Mouse (Mus musculus) right cerebral cortex, adult 2 months (tissue): ENCODE results near the gene Serpinb8.
A peak's percentile ranks its signal among the peaks of the same experiment; 100 is the strongest.

ENCODE experiments used
- DNase-seq, 2 experiments: peaks; one replicate each; pipeline ENCODE4 v3.0.0; 2021 to 2022; ENCODE audit warnings: low spot score in 2 of 2

Serpinb8 gene

DNA sequence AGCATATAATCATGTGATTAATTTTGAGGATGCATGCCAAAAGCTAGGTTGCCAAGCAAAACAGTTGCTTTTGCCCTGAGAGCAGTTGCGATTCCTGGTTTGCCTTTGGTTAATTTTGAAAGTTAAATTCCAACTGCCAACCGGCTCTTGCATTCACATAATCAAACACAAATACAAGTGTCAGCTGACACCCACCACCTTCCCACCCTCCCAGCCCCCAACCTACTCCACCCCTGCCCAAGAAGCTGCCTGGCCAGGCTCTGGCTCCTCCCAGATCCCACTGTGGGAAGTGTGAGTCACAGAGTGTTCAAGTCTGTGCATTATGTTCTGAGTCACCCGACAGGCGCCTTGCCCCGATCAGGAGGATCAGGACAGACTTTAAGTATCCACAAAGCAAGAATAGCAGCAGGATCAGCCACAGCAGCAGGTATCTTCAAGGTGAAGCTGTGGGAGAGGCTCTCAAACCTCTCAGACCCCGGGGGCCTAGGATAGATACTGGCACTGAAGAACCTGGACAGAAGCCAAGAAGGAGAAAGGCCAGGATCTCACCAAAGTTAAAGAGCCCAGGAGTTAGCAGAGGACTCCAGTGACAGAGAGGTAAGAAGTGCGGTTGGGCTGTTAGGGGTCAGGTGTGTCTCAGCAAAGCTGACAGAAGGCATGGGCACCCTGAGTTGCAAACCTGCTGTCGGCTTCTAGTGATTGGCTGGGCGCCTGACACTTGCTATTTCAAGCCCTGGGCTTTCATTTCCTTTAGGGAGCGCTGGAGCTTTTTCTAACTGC is at the start of gene Serpinb8:
TSS of gene Serpinb8 (plus strand) at position 316 of the 780 bp plus-strand sequence.
- DNase-seq, result peak; percentile 65 to 72

DNA sequence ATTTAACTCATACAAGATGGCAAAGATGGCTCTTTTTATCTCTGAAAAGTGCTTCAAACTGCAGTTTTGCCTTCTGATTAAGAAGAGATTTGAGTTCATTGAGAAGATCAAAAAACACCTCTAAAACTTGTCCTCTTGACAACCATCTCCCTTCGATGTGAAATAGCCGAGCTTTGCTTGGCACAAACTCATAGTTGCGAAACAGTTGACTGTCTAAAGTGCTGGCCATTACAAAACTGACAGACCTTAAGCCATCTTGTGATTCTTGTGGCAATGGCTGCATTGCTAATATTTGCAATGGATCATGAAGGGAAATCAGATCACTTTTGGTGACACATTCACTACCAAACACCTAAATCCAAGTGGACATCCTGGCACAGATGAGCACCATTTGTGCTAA is 30.3 kb upstream of the Serpinb8 start:
- DNase-seq, result no peak

DNA sequence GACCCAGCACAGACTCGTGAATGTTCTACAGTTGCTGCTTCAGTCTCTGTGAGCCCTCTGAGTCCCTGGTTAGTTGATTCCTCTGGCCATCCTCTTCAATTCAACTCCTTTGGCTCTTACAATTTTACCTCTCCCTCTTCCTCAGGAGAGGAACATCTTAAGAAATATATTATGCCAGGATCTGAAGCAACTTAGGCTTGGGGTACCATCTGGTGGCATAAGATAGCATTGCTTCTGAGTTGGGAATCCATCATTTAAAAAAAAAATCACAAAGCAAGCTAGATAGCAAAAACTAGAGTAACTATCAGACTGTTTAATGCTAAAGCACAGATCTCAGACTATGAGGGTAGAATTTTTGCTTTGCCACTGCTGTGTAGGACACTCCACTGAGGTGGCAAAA is 27.7 kb upstream of the Serpinb8 start:
- peak; percentile 29 to 47 for DNase-seq

DNA sequence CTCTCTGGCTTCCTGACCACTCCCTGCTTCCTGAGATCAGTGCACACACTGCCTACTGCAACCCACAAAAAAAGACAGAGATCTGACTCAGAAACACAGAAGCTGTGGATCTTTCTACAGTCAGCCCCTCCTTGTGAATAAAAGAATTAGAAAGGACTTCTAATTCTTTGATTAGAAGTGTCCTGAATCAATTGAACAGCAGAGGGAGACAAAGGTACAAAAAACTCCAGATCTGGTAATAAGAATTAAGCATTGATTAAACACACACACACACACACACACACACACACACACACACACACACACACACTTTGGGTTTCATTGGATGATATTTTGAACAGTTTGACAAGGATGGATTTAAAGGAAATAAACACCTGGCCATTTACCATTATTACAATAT is 24.2 kb upstream of the Serpinb8 start:
- no peak for DNase-seq

DNA sequence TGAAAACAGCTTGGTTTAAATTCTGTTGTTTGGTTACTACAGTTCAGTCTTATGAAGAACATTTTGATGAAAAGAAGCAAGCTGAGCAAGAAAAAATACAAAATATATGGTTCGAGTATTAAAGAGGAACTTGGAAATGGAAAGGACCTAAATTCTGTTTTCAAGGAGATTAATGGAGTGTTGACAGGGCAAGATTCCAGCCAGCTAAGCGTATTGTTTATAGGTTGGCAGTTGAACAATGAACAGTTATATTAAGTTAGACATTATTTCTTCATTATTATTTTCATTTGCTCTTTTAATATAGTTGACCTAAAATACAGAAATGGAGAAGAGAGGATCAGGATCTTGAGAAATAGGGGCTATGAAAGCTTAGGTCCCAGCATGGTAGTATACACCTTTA is 13.7 kb upstream of the Serpinb8 start:
- no peak for DNase-seq

DNA sequence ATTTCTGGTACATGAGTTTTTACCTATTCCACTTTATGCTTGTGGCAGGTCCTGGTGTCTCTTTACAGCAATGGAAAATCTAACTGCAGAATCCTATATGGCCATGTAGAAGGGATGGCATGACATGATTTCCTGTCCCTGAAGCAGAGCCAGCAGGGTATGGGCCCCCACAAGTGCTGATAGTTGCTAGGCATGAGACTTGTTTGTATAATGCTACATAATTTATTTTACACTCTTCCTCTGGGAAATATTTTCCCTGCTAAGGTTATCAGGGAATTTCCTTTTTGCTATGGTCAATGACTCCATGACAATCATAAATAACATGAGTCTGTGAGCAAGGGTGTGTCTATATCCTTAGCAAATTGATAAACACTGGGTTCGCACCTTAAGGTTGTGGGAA is 12.3 kb upstream of the Serpinb8 start:
- DNase-seq, result no peak

DNA sequence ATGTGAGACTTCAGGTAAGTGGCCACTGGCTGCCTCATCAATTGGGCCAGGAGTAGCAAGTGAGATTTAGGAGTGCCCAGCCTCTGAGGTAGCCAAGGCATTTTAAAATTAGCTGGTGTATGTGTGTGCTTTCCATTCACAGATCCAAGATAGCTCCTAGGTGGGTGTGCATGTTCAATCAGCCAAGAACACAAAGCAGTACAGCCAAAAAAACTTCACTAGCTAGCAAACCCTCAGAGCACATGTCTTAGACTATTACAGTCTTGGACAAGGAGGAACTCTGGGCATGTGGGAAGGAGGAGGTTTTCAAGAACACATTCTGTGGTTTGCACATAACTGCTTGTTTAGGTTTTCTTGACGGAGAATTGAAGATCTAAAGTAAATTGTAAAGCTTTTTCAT is 8.6 kb upstream of the Serpinb8 start:
- DNase-seq, result peak; percentile 49 to 61

DNA sequence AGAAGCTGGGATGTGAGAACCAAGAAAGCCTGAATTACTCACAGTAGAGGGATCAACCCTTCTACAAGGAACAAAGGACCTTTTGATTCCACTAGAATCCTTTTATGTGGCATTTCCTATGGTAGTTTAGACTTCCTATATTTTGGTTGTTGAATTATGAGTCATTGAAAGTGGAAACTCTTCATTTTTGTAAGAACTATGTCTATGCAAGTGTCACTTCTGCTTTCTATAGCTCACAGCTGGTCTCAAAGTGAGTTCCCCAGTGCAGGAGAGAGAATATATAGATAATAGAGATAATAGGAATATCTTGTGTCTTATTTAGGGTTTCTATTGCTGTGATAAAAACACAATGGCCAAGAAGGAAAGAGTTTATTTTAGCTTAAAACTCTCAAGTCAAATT is 6.9 kb upstream of the Serpinb8 start:
- no peak for DNase-seq

DNA sequence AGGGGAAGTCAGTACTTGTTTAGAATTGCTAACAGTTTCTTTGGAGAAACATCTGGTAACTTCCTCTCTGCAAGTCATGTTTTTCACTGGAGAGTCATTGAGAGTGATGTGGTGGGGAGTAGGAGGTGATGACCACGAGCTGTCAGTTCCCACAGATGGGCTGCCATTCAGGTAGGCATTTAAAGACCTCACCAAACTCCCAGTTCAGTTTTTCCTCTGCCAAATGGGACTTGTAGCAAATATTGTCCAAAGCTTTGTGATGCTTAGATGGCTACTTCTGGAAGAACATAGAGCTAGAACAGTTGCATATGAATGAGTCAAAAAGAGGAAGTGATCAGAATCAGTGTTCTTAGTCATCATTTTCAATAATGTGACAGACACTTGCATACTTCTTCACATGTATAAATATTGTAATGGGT is 5.8 kb upstream of the Serpinb8 start:
- no peak for DNase-seq

DNA sequence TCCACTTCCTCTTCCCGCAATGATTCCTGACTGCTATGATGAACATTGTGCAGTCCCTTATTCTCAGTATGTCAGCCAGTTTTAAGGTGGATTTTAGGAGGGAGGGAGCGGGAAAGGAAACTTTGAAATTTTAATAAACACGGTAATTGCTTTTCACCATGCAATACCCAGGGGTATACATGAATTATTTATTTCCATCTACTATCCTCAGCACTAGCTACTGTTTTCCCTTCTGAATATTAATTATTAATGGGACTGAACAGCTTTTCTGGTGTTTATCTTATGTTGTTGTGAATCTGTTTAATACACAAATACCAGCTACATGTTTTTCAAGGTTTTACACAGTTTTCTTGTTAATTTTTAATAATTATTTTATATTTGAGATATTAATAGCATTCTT is 4.9 kb upstream of the Serpinb8 start:
- DNase-seq, result no peak

DNA sequence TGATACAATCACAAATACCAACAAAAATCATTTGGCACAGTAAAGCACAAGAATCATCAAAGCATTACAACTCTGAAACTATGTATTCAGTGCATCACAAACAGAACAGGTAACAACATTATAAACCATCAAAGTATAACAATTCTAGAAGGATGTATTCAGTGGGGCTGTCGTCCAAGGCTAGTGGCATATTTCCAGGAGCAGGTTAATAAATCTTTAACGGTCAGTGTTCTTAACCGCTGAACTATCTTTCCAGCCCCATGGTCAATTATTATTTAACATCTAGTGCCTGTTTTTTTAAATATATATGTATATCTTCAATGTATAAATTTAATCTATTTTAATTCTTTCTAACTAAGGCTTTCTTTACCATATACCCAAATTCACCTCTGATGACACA is 3.6 kb upstream of the Serpinb8 start:
- no peak for DNase-seq

DNA sequence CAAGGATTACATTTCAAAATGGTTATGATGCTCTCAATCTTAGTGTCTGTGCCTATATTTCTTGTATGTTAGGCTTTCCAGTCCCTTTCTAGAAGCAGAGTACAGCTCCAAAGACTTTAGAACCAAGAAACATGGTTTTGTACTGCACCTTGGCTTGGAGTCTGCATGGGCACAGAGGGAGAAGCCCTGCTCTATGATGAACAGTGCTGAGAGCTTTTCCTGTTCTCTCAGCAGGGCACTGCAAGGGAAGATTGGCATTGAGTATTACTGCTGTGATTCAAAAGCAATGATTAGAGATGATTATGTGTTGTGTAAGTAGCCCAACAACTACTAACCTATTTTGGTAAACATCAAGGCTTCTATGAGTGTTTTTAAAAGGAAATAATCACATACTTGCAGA is 1.6 kb upstream of the Serpinb8 start:
- no peak for DNase-seq

DNA sequence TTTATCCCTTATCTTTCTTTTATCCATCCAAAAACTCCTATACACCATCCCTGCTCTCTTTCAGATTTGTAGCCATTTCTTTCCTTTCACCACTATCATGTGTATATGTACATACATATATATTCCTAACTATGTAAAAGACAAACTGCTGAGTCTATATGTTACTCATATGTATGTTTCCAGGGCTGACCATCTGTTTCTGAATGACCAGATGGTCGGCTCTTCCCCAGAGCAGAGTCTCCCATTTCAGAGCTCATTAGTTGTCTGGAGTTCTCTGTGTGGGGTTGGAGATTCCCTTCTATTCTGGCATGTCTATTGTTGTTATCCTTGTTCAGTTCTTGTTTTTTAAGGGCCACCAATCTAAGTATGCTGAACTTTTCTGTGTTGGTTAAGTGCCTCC is 1.2 kb upstream of the Serpinb8 start:
- DNase-seq, result no peak

DNA sequence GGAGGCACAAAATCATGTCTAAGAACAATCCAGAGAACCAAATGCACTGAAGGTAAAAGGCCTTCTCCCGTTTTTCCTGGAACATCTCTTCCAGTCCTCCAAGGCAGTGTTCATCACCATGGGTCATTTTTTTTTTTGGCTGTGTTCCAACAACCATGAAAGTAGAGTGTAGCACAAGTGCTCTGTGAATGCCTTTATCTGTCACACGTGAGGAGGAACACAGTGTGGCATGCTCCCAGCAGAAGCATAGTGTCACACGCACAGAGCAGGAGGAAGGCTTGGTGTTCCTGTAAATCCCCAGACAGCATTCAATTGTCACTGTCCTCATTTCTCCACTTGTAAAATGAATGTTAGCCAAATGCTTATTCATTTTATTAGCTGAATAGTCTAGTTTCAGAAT is 2.8 kb downstream of the Serpinb8 start:
- no peak for DNase-seq

DNA sequence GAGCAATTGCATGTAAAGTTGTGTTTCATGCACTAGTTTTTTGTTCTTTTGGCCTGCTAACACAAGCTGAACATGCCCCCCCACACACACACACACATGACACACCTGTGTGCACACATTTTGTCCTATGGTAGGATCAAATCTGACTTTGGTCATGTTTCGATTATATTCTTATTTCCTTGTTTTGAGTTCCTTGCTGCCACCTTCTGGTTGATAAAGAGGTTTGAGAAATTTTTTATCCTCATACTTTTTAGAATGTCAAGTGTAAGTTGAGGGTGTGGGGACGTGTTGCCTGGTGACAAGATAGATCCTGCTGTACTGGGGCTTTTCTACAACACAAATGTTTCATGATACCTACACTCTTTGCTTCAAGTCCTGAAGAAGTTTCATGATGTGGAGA is 3.7 kb downstream of the Serpinb8 start:
- DNase-seq, result no peak

DNA sequence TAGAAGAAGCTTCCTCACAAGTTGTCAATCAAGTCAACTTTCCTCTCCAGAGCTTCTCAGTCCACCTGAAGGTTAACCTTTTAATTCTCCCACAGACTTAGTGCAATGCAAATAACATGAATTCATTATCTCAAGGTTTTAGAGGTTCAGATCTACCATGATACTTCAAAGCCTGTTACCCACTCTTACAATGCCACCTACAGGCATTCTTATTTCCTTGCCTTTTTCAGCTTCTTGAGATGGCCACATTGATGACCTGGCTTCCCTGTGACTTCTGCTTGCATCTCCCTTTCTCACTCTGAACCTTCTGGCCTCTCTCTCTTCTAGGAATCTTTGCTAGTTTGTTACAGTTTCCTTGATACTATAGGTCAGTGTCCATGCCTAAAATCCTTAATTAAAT is 7.1 kb downstream of the Serpinb8 start:
- DNase-seq, result no peak

DNA sequence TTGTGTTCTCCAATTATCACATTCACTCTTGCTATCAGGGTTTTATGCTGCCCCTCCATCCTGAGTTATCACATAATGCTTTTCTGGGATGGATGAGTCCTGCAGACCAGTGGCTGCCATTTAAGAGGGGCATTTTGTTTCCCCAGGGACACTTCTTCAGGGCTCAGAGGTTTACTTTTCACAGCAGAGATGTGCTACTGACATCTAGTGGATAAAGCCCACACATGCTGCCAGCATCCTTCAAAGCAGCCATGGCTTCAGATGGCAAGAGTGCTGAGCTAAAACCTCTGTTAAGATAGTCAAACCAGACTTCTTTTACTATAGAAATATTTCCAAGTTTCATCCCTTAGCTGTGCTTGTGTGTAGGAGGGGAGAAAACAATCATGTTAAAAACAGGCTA is 8.7 kb downstream of the Serpinb8 start:
- DNase-seq, result peak; percentile 37 to 55

DNA sequence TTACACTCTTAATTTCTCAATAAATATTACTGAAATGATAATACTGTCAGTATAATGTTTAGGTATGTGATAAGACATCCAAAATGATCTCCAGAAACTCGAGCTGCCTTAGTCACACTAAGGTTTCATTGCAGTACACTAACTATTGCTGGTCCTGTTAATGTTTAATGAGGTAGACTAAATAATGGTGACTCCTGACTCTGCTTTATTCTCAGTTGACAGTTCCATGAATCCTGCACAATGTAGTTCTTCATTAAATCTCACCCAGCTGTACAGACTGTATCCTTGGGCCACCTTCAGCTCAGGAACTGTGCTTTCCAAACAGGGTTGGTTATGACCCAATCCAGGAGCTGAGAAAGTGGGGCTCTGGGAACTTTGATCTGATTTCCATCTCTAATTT is 19.1 kb downstream of the Serpinb8 start:
- no peak for DNase-seq

DNA sequence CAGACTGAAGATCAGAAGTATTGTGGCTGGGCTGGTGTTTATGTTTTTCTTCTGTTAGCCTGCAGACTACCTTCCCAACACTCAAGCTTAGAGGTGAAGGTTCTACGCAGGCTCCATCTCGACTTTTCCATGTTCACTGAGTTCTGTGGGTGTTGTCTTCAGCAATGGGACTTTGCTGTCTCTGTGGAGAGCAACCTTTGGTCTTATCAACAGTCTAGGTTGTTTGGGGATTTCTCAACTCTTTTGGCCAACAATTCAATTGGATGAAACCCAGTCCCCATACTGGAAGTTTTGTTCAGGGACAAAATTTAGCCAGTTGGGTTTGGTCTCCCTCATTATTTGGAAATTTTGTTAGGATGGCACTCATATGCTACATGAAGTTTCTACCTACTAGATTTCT is 24.3 kb downstream of the Serpinb8 start:
- DNase-seq, result no peak

DNA sequence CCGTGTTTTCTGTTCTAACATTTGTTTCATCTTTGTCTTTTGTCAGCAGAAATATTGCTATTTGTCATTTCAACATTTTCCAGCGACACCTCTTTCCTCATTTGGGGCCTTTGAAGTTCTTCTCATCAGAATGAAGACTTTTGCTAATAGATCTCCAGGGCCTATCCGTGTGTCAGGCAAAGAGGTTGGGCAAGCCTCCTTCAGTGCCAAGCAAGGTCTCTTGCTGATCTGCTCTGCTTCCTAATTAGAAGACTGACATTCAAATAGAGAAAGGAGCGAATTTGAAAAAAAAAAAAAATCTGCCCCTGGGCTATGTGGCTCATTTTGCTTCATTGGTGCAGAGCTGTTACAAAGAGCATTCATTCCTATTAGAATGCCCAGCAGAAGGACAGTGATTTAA is 32.2 kb downstream of the Serpinb8 start:
- no peak for DNase-seq

DNA sequence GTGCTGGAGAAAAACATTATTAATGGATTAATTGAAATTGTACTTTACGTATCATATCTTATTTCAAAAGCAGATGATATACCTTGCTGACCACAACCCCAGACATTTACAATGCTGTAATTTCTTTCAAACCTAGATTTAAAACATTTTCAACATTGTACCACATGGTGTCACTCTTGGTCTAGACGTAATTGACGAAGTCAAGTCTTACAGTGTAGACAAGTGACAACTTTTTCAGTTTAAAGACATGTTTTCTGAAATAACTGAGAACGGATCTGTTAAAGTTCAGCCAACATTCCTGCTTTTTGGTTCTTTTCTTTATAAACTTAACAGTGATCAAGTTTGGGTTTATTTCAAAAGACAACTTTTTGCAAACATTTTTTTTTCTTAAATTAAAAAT is 46.1 kb downstream of the Serpinb8 start:
- no peak for DNase-seq

DNA sequence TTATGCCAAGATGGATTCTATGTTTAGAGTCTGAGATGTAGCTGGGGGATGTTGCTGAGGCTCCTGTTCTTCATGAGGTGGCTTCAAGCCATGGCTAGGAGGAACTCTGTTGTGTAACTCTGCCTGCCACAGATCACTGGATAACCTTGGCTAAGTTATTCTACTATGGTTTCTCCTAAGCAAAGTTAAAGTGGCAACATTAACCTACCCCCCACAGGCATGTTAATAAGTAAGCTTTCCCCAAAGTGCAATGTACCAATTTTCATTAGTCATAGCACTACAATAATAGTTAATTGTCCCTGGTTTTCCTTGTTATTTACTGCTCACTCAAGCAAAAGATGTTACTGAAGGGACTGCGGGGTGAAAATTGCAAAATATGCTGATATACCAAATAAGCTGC is 48.2 kb downstream of the Serpinb8 start:
- DNase-seq, result no peak

DNA sequence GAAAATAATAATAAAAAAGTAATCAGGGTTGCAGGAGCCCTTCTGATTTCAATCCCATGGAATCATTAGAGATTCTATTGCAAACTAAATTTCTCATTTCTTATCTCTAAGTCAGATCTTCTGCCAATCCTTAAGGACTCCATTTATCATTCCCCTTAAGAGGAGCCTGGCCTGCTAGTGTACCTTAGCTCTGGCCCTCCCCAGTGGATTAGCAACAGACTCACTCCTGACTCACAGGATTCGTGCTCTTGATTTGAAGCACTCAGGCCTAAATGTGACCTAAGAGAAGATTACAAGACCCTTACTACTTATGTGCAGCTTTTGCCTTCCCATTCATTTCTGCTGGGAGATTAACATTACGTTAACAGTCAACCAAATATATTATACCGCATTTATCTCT is 48.7 kb downstream of the Serpinb8 start:
- no peak for DNase-seq

DNA sequence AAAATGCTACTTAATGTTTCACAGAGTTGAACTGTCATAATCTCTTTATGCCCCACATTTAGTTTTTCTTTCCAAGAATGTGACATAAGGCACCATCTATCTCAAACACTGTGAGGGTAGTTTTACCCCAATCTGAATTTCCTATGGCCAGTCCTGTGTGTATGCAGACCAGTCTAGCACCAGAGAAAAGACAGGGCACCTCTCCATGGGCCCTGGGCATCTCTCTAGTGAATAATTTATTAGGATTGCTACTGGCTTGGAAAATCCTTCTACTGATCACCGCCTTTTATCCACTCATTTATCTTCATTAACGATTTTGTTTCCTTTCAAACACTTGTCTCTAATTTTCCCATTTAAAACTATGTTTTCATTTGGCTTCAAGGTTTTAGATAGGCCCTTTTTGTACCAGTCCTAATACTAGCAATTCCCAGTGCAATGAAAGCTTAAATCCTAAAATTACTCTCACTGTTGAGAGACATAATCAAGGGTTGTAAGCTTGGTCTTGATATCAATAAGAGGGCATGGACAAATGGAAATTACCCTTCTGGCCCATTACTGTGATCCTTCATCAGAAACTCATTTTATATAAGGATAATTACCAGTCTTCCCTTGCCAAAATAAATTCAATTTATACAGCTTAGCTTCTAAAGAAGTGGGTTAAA is 52.8 kb downstream of the Serpinb8 start:
- DNase-seq, result no peak
